12 mouse cellular contexts compared by ENCODE assay signal in the genomic region with DNA sequence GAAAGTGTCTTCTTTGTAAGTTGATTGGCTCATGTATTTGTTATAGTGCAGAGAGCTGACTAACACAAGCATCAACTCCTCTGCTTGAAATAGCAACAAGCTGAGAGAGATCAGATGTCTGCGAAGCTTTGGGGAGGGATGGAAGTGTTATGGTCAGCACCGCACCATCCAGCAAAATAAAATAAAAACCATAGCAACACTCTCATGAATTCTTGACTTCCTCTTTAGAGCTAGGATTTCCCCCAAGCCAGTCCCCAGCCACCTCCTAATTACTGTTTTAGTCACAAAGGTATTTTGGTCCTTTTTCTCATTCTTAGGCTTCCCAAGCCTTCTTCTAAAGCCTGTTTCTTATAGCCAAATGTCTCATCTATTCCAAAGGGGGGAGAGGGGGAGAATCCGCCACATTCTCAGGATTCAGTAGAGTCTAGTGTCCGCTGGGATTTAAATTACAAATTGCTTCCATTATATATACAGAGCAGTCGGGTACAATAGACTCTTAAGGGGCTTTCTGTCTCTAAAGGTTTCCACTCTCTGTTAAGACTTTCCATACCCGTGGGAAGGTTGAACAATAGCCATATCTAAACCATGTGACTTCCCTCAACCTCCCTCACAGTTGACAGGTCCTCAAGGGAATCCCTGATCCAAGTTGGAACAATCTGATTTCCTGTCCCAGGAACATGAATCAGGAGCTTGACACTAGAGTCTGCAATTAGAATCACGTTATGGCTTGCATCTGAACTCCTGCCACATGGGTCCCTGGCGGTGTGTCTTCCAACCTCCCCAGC.
DNase-seq lines count a peak whose midpoint lies in the region; ATAC-seq and TF ChIP-seq lines count a peak whose summit lies in the region.
"Had no signal": no experiment of that assay in that cellular context is flagged by ENCODE, and none has a peak within 500 bp of the region (broad histone marks: within the 10 kb centered on the region; RNA-seq: fewer than 3 reads in every experiment).

No protein-coding gene starts in this region.

- TF ChIP-seq POLR2A in brain, embryonic 14.5 days (IDR thresholded peaks at IDR 0.05; ENCODE audit: borderline replicate concordance, extremely low read depth, insufficient read depth, insufficient read length, poor library complexity, severe bottlenecking) = no peak

- no peak for ATAC-seq in CD4-positive, CD25-positive, alpha-beta regulatory T cell, adult 4 months
- ATAC-seq: forebrain, embryonic 15.5 days; inflammation-experienced regulatory T-cells, adult 6 months had no signal

- peak; percentile 9 to 31 for DNase-seq in kidney, postnatal 4 days
- DNase-seq in kidney, adult 18-20 months = no peak
- peak; percentile 41 for DNase-seq in brain, embryonic 14.5 days (ENCODE audit: low read depth)
- DNase-seq in heart, adult 8-10 months (ENCODE audit: low spot score) = peak; percentile 60
- peak; percentile 27 for DNase-seq in heart, postnatal 4 days
- DNase-seq in thymus, postnatal 14 days = no peak
- DNase-seq: adrenal gland, adult 8-10 months; cerebellum, postnatal 10 days; lung, postnatal 10 days had no signal

- no peak for TF ChIP-seq CTCF in brain, embryonic 14.5 days (IDR thresholded peaks at IDR 0.05; ENCODE audit: borderline replicate concordance, extremely low read depth, insufficient read depth, insufficient read length)

Comparison
In these comparisons a context has a peak if more than half of its experiments do, and no peak if none do; other contexts are left out.
1. DNase-seq: peak in kidney, postnatal 4 days (2 of 2), brain, embryonic 14.5 days (single experiment), heart, adult 8-10 months (single experiment) and heart, postnatal 4 days (single experiment); none in kidney, adult 18-20 months (single experiment) and thymus, postnatal 14 days (single experiment).